Mouse (Mus musculus) urinary bladder, postnatal 4 days (tissue): Measurements from ENCODE around the gene N4bp3.

Source experiments
- DNase-seq, 2 experiments: peaks; one replicate each; pipeline ENCODE4 v3.0.0; 2021 to 2022; ENCODE audit warnings: low spot score in 2 of 2

N4bp3 gene

GRCm38 (mm10) chr11:51597553-51597952, 53.1 kb downstream of the N4bp3 start:
- DNase-seq: no peak

- DNase-seq: no peak
Measured at GRCm38 (mm10) chr11:51595459-51596083, 55.1 kb downstream of the N4bp3 start.

GRCm38 (mm10) chr11:51594715-51595350, 55.8 kb downstream of the N4bp3 start:
- no peak for DNase-seq

GRCm38 (mm10) chr11:51593849-51594248, 56.8 kb downstream of the N4bp3 start:
- DNase-seq: no peak

- DNase-seq: no peak
Measured at GRCm38 (mm10) chr11:51593368-51593767, 57.3 kb downstream of the N4bp3 start.
